Mouse (Mus musculus): ENCODE measurements around the gene Gm21083.
"Not testable (repeated sequence)": the region's sequence is repeated elsewhere in the genome, so short reads cannot be mapped to it uniquely, and the experiment has no call there.

The Gm21083 gene

DNA sequence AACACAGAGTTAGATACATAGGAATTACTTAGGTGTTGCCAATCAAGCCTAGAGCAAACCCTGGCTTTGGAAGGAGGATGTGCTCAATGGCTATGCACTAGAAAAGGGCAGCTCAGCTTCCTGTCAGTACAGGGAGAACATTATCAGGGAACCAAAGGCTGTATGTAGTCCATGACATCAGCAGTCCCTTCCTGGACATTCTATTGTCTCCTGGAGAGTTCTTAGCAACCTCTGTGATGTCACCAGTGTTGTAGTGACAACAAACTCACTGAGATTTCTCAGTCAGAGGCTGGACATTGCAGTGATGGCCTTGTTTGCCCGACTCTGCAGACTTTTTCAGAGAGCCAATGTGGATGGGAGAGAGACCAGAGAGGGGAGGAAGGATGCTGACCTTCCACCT is at the start of gene Gm21083:
Gene Gm21083 (plus strand): TSS at position 301 of the 400 bp plus-strand sequence.
- not testable (repeated sequence) for DNase-seq (ENCODE audit: low read depth)

DNA sequence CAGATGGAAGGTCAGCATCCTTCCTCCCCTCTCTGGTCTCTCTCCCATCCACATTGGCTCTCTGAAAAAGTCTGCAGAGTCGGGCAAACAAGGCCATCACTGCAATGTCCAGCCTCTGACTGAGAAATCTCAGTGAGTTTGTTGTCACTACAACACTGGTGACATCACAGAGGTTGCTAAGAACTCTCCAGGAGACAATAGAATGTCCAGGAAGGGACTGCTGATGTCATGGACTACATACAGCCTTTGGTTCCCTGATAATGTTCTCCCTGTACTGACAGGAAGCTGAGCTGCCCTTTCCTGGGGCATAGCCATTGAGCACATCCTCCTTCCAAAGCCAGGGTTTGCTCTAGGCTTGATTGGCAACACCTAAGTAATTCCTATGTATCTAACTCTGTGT is 48.0 kb upstream of the Gm21083 start, which contains the start of gene Gm21190:
Gene Gm21190 (minus strand): TSS at position 101 of the 400 bp plus-strand sequence.
- not testable (repeated sequence) for DNase-seq (ENCODE audit: low read depth)

DNA sequence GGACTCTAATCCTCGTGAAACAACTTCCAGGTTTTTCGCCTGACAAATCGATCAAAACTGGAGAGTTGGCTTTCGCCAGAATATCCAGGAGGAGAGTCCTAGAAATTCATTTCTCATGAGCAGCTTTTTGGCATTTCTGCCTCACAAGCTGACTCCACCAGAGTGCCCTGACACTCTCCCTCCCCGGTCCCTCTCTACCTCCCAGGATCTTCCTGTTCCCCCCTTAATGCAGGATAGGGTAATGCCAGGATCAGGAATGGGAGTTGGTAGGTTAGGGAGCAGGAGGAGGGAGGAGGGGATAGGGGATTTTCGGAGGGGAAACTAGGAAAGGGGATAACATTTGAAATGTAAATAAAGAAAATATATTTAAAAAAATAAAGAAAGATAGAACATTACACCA is 28.5 kb upstream of the Gm21083 start:
- DNase-seq (ENCODE audit: low read depth): not testable (repeated sequence)

DNA sequence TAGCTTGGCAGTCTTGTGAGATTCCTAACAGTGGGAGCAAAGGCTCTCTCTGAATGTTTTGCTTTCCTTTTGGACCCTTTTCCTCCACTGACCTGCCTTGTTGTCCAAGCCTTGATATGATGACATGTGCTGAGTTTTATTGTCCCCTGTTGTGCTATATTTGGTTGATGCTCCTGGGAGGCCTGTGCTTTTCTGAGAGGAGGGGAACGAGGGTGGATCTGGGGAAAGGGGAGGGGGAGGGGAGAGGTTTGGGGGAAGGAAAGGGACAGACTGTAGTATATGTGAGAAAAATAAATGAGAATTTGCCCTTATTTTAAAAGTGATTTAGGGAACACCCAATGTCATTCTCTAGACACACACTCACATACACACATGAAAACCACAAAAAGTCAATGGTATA is 28.0 kb upstream of the Gm21083 start:
- not testable (repeated sequence) for DNase-seq (ENCODE audit: low read depth)

DNA sequence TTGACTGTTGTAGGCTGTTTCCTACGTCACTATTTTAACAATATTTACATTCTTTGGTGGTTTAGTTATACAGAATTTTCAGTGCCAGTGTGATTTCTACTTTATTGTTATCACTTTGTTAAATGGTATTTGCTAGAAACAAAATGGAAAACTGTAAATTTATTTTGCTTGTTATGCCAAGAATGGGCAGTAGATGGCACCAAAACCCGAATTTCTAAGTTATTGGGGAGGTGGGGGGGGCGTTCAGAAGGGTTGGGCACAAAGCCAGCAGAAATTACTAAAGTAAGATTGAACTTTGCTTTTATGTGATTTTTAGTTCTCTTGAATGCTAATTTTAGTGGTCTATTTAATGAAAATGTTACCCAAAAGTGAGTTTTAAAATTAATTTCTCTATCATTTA is 27.5 kb upstream of the Gm21083 start:
- peak; percentile 5 for DNase-seq (ENCODE audit: low read depth)

DNA sequence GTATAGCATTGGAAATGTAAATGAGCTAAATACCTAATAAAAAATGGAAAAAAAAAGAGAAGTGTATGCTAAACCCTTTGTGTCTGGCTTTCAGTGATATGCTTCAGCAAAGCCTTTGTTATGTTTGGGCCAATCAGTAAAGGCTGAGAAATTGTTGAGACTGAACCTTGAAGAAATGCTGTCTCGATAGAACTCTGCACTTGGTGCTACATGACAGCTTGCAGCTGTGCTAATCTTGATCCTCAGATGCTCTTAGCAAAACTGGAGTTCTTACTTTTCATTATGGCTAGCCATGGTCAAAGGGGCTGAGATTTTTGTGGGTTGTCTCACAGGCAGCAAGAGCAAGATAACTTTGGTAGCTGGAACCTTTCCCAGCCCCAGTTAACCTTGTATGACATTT is 18.5 kb upstream of the Gm21083 start:
- not testable (repeated sequence) for DNase-seq (ENCODE audit: low read depth)

DNA sequence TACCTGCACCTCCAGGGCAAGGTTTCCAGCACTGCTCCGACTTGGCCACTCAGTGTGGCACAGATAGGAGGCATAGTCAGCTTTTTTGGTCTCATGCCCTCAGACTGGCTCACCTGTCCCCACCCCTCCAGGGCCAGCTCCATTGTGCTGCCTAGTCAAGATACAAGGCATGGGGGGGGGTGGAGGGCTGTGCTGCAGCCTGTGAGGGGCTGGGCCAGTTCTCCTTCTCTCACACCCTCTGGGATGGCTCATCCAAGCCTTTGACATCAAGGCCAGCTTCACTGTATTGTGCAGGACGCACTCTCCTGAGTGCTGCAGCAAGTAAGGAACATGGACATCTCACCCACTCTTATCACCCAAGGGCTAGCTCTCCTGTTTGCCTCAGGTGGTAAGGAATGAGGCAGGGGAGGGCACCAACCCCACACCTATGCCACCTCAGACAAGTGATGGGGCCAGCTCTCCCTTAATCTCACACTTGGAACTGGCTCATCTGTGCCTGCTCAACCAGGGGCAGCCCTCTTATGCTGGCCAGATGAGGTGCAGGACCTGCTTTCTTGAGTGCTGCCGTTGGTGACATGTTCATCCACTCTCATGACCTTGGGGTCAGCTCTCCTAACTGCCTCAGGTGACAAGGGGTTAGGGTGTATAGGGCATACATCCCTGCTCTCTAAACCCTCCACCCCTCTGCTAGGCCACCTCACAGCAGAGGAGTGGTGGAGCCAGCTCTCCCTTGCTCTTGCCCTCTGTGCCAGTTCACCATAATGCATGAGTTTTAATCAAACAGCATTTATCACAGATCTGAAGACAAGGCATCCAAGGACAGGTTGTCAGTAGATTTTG is 15.5 kb upstream of the Gm21083 start:
- DNase-seq (ENCODE audit: low read depth): not testable (repeated sequence)

DNA sequence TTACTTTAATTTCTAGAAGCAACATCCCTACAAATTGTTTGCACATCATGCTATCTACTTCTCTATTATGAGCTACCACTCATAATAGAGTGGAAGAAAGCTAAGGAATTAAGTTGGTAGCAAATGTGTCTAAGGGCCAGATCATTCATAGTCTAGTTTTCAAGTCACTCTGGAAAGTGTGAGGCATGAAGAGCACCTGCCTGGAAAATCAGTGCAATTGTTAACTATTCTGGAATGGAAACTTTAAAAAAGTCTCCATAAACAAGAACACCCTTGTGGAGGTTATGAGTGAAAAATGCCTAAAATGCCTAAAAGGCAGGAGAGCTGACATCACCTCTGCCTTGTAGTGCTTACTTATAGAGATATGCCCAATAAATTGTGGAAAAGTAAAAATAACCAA is 3.4 kb upstream of the Gm21083 start:
- DNase-seq (ENCODE audit: low read depth): not testable (repeated sequence)

DNA sequence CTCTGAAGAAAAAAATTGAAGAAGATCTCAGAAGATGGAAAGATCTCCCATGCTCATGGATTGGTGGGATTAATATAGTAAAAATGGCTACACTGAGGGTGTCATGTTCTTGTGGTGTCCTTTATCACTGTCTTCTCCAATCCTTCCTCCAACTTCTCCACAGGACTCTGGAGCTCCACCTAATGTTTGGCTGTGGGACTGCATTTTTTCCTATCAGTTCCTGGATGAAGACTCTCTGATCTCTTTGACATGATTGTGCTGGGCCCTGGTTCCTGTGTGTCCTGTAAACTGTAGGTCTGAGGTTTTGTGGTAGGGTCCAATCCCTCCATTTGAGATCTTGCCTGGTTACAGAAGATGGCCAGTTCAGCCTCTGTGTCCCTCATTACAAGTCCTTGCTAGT is 9.2 kb downstream of the Gm21083 start:
- not testable (repeated sequence) for DNase-seq (ENCODE audit: low read depth)

DNA sequence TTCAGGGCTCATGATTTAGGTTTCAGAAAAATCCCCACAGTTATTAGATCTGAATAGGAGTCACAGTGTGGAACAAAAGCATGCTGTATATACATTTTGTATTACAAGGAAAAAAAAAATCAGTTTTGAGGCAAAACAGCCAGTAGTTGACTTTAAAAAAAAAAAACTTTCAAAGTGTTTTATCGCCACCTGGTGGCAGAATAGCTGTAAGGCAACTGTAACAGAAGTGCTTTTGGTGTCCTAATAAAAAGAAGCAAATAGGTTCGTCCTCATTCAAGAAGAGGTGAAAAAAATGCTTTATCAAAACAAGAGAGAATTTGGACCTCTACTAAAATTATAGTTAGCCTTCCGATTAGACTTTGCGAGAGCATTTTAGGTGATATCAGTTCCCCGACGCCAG is 11.2 kb downstream of the Gm21083 start:
- DNase-seq (ENCODE audit: low read depth): peak; percentile 26

DNA sequence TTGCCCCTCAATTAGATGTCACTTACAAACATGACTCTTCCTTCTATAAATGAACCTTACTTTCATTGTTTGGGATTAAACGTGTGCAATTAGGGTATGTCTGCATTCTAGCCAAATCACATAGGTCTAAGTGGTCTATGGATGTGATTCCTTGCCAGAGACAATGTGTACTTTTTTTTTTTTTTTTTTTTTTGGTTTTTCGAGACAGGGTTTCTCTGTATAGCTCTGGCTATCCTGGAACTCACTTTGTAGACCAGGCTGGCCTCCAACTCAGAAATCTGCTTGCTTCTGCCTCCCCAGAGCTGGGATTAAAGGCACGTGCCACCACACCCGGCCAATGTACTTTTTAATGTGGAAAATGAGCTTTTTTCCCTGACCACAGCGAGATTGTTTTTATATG is 13.5 kb downstream of the Gm21083 start:
- not testable (repeated sequence) for DNase-seq (ENCODE audit: low read depth)

DNA sequence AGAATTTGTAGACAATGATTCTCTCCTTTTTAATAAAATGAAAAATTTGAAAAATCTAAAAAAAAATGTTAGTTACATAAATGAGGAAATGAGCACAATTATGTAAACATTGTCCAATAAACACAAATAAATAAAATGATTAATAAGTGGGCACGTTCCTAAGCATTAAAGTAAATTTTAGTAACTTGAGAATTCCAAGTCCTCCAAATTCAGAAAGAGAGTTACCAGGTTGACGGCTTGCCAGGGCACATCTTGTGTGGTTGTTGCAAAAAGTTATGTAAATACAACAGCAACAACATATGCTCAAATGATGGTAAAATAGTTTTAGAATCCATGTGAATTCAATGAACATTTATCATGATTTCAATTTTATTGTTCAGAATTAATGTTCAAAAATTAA is 14.4 kb downstream of the Gm21083 start:
- DNase-seq (ENCODE audit: low read depth): not testable (repeated sequence)

DNA sequence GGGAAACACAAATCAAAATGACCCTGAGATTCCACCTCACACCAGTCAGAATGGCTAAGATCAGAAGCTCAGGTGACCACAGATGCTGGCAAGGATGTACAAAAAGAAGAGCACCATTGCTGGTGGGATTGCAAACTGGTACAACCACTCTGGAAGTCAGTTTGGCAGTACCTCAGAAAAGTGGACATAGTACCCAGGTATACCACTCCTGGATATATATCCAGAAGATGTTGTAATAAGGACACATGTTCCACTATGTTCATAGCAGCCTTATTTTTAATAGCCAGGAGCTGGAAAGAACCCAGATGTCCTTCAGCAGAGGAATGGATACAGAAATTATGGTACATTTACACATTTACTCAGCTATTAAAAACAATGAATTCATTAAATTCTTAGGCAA is 21.7 kb downstream of the Gm21083 start:
- not testable (repeated sequence) for DNase-seq (ENCODE audit: low read depth)

DNA sequence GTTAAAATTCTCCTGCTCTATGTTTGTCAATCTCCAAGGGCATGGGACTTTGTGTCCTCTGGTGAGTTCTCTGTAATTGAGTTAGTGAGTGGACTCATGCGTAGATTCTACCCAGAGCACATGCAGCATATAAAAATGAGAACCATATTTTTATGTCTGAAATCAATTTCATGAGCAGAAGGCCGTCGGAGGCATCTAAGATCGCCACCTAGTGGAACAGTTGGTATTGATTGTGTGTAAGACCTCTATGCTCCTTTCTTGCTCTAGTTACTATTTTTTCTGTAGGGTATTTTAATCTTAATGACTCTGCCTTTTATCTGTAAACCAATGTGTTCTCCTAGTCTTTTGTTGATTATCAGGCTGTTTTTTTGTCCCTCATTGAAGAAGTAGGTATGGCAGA is 23.2 kb downstream of the Gm21083 start:
- not testable (repeated sequence) for DNase-seq (ENCODE audit: low read depth)

DNA sequence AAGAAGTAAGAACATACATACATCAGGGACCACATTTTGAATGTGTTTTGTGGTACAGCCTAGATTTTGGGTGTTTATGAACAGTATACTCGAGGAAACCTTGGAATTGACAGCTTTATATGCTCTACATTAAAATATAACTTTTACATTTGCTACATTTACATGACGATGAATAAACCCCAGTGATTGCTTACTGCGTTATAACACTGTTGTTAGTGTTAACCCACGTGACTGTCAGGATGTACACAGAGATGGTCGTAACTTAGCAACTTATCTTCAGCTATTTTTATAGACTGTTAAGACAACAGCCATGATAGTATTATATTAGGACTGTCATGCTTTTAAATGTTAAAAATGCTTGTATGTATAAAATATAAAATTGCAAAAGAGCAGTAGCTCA is 24.3 kb downstream of the Gm21083 start:
- not testable (repeated sequence) for DNase-seq (ENCODE audit: low read depth)

DNA sequence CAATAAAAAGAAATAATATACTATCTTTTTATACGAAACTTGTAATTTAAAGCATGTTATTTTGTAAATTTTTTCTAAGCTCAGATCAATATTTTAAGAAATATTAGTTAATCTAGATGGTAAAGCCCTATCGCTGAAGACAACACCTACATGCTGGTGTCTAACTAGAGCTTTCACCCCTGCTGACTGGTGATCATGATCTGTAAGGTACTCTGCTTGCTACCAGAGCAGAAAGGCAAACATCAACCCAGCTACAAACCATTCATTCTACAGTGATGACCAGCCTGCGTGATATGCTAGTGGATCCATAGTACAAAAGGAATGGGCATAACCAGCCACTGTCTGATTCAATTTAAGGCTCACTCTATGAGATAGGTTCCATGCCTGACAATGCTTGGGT is 24.8 kb downstream of the Gm21083 start:
- not testable (repeated sequence) for DNase-seq (ENCODE audit: low read depth)

DNA sequence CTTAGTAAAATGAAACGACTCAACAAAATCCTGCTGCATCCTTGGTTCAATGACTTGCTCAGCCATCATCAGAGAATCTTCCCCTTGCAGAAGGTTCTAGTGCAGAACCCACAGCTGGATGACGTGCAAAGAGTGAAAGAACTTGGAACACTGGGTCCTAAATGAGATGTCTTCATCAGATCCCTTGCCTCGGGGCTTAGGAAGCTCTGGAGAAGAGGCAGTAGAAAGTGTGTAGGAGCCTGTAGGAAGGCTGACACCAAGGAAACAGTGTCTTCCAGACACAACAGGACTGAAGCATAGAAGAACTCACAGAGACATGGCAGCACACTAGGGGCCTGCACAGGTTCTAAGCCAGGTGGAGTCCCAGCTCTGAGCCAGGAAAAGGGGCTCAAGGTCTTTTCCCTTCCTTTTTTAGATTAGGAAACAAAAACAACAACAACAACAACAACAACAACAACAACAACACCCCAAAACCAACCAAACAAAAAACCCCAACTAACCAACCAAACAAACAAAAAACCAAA is 25.4 kb downstream of the Gm21083 start:
- not testable (repeated sequence) for DNase-seq (ENCODE audit: low read depth)

DNA sequence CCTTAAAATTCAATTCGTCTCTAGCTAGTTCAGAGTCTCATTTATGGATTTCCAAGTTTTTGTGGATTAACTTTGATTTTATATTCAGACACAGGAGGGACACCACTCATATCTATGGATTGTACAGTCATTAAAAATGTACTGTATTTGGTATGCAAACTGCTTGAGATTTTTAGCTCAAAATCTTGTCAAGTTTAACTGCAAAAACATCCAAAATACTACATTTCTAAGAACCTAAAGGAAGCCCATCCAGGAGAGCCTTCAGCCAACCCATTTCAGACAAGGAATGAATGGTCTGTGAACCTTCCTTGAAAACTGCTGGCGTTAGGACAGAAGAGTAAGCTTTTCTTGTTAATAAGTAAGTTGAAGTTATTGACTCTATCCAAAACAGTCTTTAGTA is 25.9 kb downstream of the Gm21083 start:
- not testable (repeated sequence) for DNase-seq (ENCODE audit: low read depth)

DNA sequence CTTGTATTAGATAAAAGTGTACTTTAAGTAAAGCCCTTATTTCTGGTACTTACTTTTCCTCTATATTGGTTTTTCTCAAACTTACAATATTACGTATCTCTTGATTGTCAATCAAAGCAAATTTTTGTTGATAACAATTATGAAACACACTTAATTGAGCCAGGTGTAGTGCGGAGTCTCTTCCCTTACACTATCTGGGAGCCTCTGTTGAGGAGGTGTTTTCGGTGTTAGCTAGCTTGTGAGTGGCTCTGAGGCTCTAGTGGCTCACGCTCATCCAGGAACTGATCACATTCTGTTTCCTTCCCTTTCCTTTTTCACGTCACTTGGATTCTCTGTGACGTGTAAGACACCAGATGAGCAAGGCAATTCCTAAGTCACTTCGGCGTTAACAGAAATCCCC is 26.5 kb downstream of the Gm21083 start:
- not testable (repeated sequence) for DNase-seq (ENCODE audit: low read depth)

DNA sequence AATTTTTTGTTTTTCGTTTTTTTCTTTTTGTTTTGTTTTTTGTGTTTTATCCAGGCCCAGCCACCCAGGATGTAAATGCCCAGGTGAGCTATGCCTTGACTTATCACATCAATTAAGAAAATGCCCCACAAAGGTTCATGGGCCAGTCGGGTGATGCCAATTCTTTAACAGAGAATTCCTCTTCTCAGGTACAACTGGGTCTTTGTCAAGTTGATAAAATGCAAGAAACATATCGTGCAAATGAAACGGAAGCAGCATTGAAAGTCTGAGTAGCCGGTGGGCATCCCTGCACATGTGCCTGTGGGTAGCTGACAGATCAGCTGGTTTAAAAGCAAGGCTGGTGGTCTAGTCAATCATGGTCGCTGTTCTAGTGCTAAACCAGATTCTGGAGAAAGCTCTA is 29.5 kb downstream of the Gm21083 start:
- DNase-seq (ENCODE audit: low read depth): not testable (repeated sequence)

DNA sequence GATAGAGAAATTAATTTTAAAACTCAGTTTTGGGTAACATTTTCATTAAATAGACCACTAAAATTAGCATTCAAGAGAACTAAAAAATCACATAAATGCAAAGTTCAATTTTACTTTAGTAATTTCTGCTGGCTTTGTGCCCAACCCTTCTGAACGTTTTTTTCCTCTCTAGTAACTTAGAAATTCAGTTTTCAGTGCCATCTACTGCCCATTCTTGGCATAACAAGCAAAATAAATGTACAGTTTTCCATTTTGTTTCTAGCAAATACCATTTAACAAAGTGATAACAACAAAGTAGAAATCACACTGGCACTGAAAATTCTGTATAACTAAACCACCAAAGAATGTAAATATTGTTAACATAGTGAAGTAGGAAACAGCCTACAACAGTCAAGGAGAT is 33.6 kb downstream of the Gm21083 start:
- not testable (repeated sequence) for DNase-seq (ENCODE audit: low read depth)

DNA sequence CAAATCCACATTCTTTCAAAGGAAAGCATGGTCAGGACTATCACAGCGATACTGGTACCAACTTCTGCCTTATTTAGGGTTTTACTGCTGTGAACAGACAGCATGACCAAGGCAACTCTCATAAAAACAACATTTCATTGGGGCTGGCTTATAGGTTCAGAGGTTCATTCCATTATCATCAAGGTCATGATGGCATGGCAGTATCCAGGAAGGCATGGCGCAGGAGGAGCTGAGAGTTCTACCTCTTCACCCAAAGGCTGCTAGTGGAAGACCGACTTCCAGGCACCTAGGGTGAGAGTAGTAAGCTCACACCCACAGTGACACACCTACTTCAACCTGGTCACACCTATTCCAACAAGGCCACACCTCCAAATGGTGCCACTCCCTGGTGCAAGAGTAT is 39.1 kb downstream of the Gm21083 start:
- not testable (repeated sequence) for DNase-seq (ENCODE audit: low read depth)

DNA sequence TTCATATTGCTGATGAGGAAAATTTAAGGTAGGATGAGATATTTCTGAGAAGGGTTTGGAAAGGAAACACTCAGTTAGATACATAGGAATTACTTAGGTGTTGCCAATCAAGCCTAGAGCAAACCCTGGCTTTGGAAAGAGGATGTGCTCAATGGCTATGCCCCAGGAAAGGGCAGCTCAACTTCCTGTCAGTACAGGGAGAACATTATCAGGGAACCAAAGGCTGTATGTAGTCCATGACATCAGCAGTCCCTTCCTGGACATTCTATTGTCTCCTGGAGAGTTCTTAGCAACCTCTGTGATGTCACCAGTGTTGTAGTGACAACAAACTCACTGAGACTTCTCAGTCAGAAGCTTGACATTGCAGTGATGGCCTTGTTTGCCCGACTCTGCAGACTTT is 41.6 kb downstream of the Gm21083 start, which contains the start of gene Speer4d:
Gene Speer4d (plus strand): TSS at position 301 of the 400 bp plus-strand sequence.
- not testable (repeated sequence) for DNase-seq (ENCODE audit: low read depth)

Measured in c-Kit-positive CD71-negative TER-119-negative erythroid progenitor cells, embryonic 14.5 days (primary cell).